Mouse (Mus musculus) cerebellum, postnatal 10 days (tissue): ENCODE results near the gene Maf.
A peak's percentile ranks its signal among the peaks of the same experiment; 100 is the strongest.

Experiments used
- DNase-seq, 2 experiments: peaks; one replicate each; pipeline ENCODE4 v3.0.0; 2021; ENCODE audit warnings: mixed read lengths in 2 of 2

Maf gene

GRCm38 (mm10) chr8:115705591-115706110, 1.9 kb downstream of the Maf start:
- DNase-seq, result peak; percentile 64 to 65

GRCm38 (mm10) chr8:115703056-115703455, 4.5 kb downstream of the Maf start:
- DNase-seq, result no peak

DNA sequence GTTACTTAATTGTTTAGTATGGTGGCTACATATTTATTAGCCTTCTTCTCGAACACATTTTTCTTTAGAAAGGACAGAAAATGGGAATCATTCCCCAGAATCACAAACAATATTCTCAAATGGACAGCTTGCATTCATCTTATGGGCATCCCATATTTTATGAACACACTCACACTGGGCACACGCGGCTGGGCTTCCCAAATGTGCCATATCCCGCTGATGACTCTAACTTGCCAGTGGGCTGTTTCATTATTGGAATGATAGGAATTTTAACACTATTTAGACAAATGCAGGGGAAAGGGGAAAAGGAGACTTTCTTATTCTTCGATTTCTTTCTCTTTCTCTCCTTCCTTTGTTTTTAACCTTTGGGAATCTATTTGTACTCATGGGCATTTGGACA, 6.6 kb downstream of the Maf start:
- DNase-seq, result no peak

DNA sequence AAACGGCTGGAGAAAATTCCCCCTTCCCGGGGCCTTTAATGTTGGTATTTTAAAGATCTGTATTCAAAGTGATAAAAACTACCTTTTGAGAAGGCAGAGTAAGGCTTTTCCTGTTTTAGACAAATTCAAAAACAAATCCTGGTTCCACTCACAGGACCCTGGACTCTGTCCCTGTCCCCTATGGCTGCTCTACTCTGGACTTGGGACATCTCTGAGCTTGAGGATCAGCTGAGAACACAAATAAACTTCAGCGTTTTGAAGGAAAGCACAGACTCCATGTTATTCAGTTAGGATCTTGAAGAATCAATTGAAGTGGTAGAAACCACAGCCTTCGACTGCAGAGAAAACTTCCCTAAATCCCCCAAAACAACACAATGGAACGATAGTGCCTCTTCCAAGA, 8.4 kb downstream of the Maf start:
- DNase-seq, result no peak

GRCm38 (mm10) chr8:115697410-115697809, 10.2 kb downstream of the Maf start:
- no peak for DNase-seq

DNA sequence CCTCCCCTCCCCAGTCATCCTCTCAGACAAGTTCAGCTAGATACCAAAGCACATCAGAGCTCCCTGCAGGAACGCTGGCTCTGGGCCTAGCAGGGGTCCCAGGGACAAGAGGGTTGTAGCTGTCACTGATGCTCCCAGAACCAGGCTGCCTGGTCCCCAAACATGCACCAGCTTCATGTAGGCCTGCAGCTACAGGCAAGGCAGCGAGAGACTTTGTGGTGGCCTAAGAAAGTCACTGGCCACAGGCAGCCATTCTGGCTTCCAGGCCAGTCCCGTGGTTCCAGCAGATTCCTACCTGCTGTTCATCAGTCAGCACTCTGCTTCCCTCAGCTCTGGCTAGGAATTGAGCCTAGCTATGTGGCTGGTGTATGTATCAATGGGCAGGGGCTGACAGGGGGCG, 10.9 kb downstream of the Maf start:
- DNase-seq, result no peak

GRCm38 (mm10) chr8:115687349-115687748, 20.2 kb downstream of the Maf start:
- no peak for DNase-seq

GRCm38 (mm10) chr8:115683309-115683708, 24.3 kb downstream of the Maf start:
- DNase-seq, result no peak

- no peak for DNase-seq
Measured at GRCm38 (mm10) chr8:115679539-115679938, 28.1 kb downstream of the Maf start.

GRCm38 (mm10) chr8:115664866-115665265, 42.7 kb downstream of the Maf start:
- DNase-seq, result no peak

DNA sequence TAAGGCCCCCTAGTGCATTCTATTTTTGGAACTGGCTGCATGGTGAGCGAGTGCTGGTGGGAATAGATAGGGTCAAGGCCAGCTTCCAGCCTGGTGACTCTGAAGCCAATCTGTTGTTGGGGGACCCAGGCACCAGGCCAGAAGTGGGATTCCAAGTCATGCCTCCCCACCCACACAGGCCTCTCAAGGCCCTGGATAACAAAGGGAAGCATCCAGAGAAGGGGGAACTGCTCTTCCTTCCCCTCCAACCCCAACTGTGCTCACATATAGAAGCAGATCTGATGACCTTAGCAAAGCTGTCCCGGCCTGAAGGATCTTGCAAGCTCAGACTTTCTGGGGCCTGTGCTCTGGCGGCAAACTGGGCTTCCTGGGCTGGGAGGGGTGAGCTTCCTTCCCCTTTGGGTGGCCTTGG, 57.5 kb downstream of the Maf start:
- peak; percentile 19 to 31 for DNase-seq

GRCm38 (mm10) chr8:115645139-115645538, 62.5 kb downstream of the Maf start:
- no peak for DNase-seq

GRCm38 (mm10) chr8:115641936-115642335, 65.7 kb downstream of the Maf start:
- no peak for DNase-seq

DNA sequence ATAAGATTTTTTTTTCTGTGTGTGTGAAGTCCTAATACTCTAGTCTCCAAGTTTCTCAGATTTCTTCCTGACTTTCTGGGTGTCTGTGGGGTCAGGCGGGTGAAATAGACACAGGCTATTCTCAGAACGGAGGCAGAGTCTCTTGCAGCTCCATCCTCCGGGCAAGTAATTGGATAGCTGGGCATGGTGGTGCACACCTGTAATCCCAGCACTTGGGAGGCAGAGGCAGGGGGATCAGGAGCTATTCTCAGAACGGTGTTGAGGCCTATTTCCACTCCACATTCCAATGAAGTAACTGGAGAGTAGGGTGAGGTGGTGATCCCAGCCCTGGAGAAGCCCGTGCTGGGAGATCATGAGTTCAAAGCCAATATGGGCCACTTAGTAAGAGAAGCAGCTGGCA, 67.6 kb downstream of the Maf start:
- no peak for DNase-seq

DNA sequence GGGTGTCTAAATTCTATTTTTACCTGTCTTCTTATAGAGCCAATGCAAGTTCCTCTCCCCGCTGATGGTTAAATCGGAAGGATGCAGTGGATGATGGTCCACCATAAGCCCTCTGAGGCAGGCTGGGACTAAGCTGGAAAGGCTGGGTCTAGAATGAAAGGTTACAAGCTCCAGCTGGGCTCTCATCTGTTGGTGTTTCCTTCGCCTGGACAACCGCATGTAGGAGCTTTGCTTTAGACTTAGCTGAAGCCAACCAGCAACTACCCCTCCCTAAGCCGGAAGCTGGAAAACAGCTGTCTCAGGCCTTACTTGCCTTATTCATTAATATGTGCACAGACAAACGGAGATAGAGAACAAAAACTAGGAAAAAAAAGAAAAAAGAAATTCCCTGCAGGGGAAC, 70.8 kb downstream of the Maf start:
- DNase-seq, result no peak
